In the genomic region with DNA sequence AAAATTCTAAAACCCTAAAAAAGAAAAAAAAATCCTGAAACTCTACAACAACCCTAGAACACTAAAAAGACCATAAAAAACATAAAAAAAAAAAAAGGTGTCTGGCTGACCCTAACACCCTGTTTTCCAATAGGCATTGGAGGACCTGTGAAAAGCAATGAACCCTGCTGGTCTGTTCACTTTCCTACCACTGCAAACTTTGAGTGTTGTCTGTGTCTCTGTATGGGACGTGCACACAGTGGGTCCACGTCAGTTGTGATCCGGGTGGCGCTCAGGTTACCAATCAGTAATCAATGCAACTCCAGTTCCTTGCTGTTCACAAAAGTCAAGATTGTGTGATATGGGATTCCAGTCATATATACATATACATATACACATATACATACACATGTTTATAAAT, we compare ENCODE assay signal across 18 mouse cellular contexts. TPM values are rescaled to one million over a fixed set of nuclear protein-coding genes. Genes with fewer than 3 reads are reported as not detected.
DNase-seq lines count a peak whose midpoint lies in the region; ATAC-seq and TF ChIP-seq lines count a peak whose summit lies in the region.
"Had no signal": no experiment of that assay in that cellular context is flagged by ENCODE, and none has a peak within 500 bp of the region (broad histone marks: within the 10 kb centered on the region; RNA-seq: fewer than 3 reads in every experiment).

No protein-coding gene starts in this region.

- no peak for TF ChIP-seq CTCF in kidney, adult 2 months (conservative IDR thresholded peaks at IDR 0.05; ENCODE audit: insufficient read depth, insufficient read length, low read depth, low read length)
- TF ChIP-seq CTCF in CH12.LX (conservative IDR thresholded peaks at IDR 0.05 in 1 of 2, IDR thresholded peaks at IDR 0.05 in 1 of 2; ENCODE audit: low read depth in 2 of 2, low read length in 2 of 2) = no peak

- WGBS in kidney, embryonic 14.5 days = 98% methylated on average over 4 of the region's 4 CpGs
- 98% methylated on average over 4 of the region's 4 CpGs for WGBS in kidney, adult 2 months

- peak; percentile 55; the same call in 1 of the 2 replicates for ATAC-seq in kidney, embryonic 14.5 days (ENCODE audit: low FRiP score, low TSS enrichment)

- H3K4me2 ChIP-seq in kidney, embryonic 14.5 days (replicated peaks; ENCODE audit: low read depth, low read length) = no peak overlapping the region
- H3K4me2 ChIP-seq in CH12.LX (ENCODE audit: insufficient read depth, low read depth, poor library complexity, severe bottlenecking) = no peak overlapping the region
- H3K4me2 ChIP-seq: heart, embryonic 12.5 days; liver, embryonic 13.5 days; neural tube, embryonic 15.5 days had no signal

- H3K9me3 ChIP-seq in kidney, embryonic 14.5 days (ENCODE audit: control insufficient read depth, low read length) = no peaks in the 10 kb centered on the region
- H3K9me3 ChIP-seq in CH12.LX (replicated peaks; ENCODE audit: low read length) = peaks cover 2% of the 10 kb centered on the region
- H3K9me3 ChIP-seq: heart, embryonic 12.5 days; liver, embryonic 13.5 days; neural tube, embryonic 15.5 days had no signal

- no peaks in the 10 kb centered on the region for H3K27me3 ChIP-seq in kidney, embryonic 14.5 days (ENCODE audit: control insufficient read depth, insufficient read depth, low read length)
- no peaks in the 10 kb centered on the region for H3K27me3 ChIP-seq in kidney, adult 2 months (replicated peaks; ENCODE audit: control insufficient read depth, insufficient read depth, low read length)
- no peaks in the 10 kb centered on the region for H3K27me3 ChIP-seq in CH12.LX (replicated peaks)
- H3K27me3 ChIP-seq: heart, embryonic 12.5 days; liver, embryonic 13.5 days; neural tube, embryonic 15.5 days had no signal

- H3K79me2 ChIP-seq in CH12.LX (replicated peaks; ENCODE audit: control insufficient read depth, extremely low read depth, insufficient read depth, poor library complexity, severe bottlenecking) = no peaks in the 10 kb centered on the region

- DNase-seq in kidney, adult 2 months = no peak
- peak; percentile 61 for DNase-seq in 416B (ENCODE audit: low read depth)
- DNase-seq in CH12.LX (ENCODE audit: extremely low read depth) = no peak
- DNase-seq in induced T-regulatory cell, adult 2 months (ENCODE audit: low read depth) = peak; percentile 34
- DNase-seq in layer of hippocampus, adult 9-10 months (ENCODE audit: low spot score) = no peak
- DNase-seq in urinary bladder, postnatal 4 days (ENCODE audit: low spot score in 2 of 2) = no peak
- DNase-seq: cerebellum, adult 8-10 months; gastrocnemius, postnatal 25 days; kidney, adult 9 months; liver, embryonic 13.5 days; lung, postnatal 10 days had no signal

- H3K9ac ChIP-seq in kidney, embryonic 14.5 days (ENCODE audit: low read depth, low read length) = no peak overlapping the region
- H3K9ac ChIP-seq in CH12.LX (ENCODE audit: insufficient read depth, low read depth) = no peak overlapping the region
- H3K9ac ChIP-seq: heart, embryonic 12.5 days; liver, embryonic 13.5 days; neural tube, embryonic 15.5 days had no signal

- in situ Hi-C loops in CH12.LX (cut with MboI; ENCODE audit: low pct_ligation_motif_present, low pct_unique_long_range_greater_than_20kb, low sequenced_read_pairs) = no loop called here

- dilution Hi-C loops in CH12.LX (cut with MboI; ENCODE audit: extremely low pct_ligation_motif_present, extremely low pct_unique_long_range_greater_than_20kb, low sequenced_read_pairs) = no loop called here

- H3K36me3 ChIP-seq in kidney, embryonic 14.5 days (ENCODE audit: control insufficient read depth, insufficient read depth, low read length) = no peaks in the 10 kb centered on the region
- no peaks in the 10 kb centered on the region for H3K36me3 ChIP-seq in kidney, adult 2 months (ENCODE audit: control insufficient read depth, insufficient read depth, low read length)
- peaks cover 2 to 3% of the 10 kb centered on the region in 2 experiments for H3K36me3 ChIP-seq in CH12.LX (replicated peaks in 1 of 2; ENCODE audit: control insufficient read depth in 1 of 2, insufficient read depth in 1 of 2, low read length in 1 of 2)
- H3K36me3 ChIP-seq: heart, embryonic 12.5 days; neural tube, embryonic 15.5 days had no signal

- no peak overlapping the region for H3K4me3 ChIP-seq in kidney, embryonic 14.5 days (ENCODE audit: low read length)
- no peak overlapping the region for H3K4me3 ChIP-seq in kidney, adult 2 months (ENCODE audit: insufficient read depth, low read depth, low read length)
- H3K4me3 ChIP-seq in CH12.LX (replicated peaks in 1 of 3; ENCODE audit: low read depth in 2 of 3, low read length in 2 of 3, poor library complexity in 1 of 3) = no peak overlapping the region
- H3K4me3 ChIP-seq: heart, embryonic 12.5 days; liver, embryonic 13.5 days; neural tube, embryonic 15.5 days had no signal

- no peak for TF ChIP-seq POLR2A in kidney, adult 2 months (IDR thresholded peaks at IDR 0.05; ENCODE audit: low read depth, low read length)
- no peak for TF ChIP-seq POLR2A in CH12.LX (IDR thresholded peaks at IDR 0.05; ENCODE audit: low read depth, low read length)

- H3K4me1 ChIP-seq in kidney, embryonic 14.5 days (ENCODE audit: control insufficient read depth, insufficient read depth, low read length) = no peaks in the 10 kb centered on the region
- H3K4me1 ChIP-seq in kidney, adult 2 months (ENCODE audit: control insufficient read depth, insufficient read depth, low read length) = no peaks in the 10 kb centered on the region
- peaks cover 0 to 4% of the 10 kb centered on the region in 2 experiments; a peak in 1 of 4 replicates for H3K4me1 ChIP-seq in CH12.LX (ENCODE audit: control insufficient read depth in 1 of 2, insufficient read depth in 2 of 2)

- TF ChIP-seq EP300 in CH12.LX (IDR thresholded peaks at IDR 0.05; ENCODE audit: low read length) = no peak

- no peak overlapping the region for H3K27ac ChIP-seq in kidney, embryonic 14.5 days (ENCODE audit: low read depth, low read length)
- H3K27ac ChIP-seq in kidney, adult 2 months (ENCODE audit: insufficient read depth, low read depth, low read length) = no peak overlapping the region
- no peak overlapping the region for H3K27ac ChIP-seq in CH12.LX (ENCODE audit: insufficient read depth, low read depth)
- H3K27ac ChIP-seq: liver, embryonic 13.5 days; neural tube, embryonic 15.5 days had no signal

- TF ChIP-seq RAD21 in CH12.LX (IDR thresholded peaks at IDR 0.05; ENCODE audit: low read depth, low read length) = no peak

TF ChIP-seq in CH12.LX, 34 proteins besides CTCF, POLR2A, EP300 and RAD21:
- TF ChIP-seq ZKSCAN1 (IDR thresholded peaks at IDR 0.05; ENCODE audit: borderline replicate concordance, low read depth, low read length) (peak; percentile 78), IRF4 (IDR thresholded peaks at IDR 0.05; ENCODE audit: low read depth, low read length) (no peak), MEF2A (IDR thresholded peaks at IDR 0.05; ENCODE audit: borderline replicate concordance, low read depth, low read length) (no peak), ZNF384 (IDR thresholded peaks at IDR 0.05; ENCODE audit: low read depth, low read length) (no peak; the same call in 1 of the 2 replicates)

RNA-seq across cellular contexts. Expression of gene Slc7a15, which starts 36.7 kb away (rescaled TPM):
- polyA plus RNA-seq in kidney, embryonic 14.5 days (2014; fragmentation: Nextera tagmentation; extraction: Ambion mirVana) = not detected in 2 replicates
- polyA plus RNA-seq in kidney, adult 2 months (2012; rRNA removed) = 0.49 and 0.61 TPM in 2 replicates
- total RNA-seq in CH12.LX (2012; rRNA removed) = not detected in 2 replicates
- total RNA-seq in CH12.LX (2014; rRNA removed) = not detected in 2 replicates
- not detected in 2 replicates for polyA plus RNA-seq in CH12.LX (2012; ENCODE audit: insufficient read length, low read depth)
- total RNA-seq: G1E; gastrocnemius, postnatal 25 days; layer of hippocampus, postnatal 14 days; left cerebral cortex, postnatal 25 days had no signal
- polyA plus RNA-seq: G1E; heart, embryonic 12.5 days; hindbrain, embryonic 11.5 days; liver, embryonic 13.5 days; neural tube, embryonic 15.5 days had no signal

RNA-seq across cellular contexts. Expression of gene Pum2, which starts 38.4 kb away (rescaled TPM):
- 62.8 and 71.9 TPM in 2 replicates for polyA plus RNA-seq in kidney, embryonic 14.5 days (2014; fragmentation: Nextera tagmentation; extraction: Ambion mirVana)
- polyA plus RNA-seq in kidney, adult 2 months (2012; rRNA removed) = 42.1 and 43.3 TPM in 2 replicates
- total RNA-seq in CH12.LX (2012; rRNA removed) (52.9 and 61.0 TPM in 2 replicates), CH12.LX (2014; rRNA removed) (90.2 and 97.5 TPM in 2 replicates)
- polyA plus RNA-seq in CH12.LX (2012; ENCODE audit: insufficient read length, low read depth) = 62.7 and 75.4 TPM in 2 replicates

Comparison
In these comparisons a context has a peak if more than half of its experiments do, and no peak if none do; other contexts are left out.
1. DNase-seq: peak in 416B (single experiment) and induced T-regulatory cell, adult 2 months (single experiment); none in kidney, adult 2 months (single experiment), CH12.LX (single experiment), layer of hippocampus, adult 9-10 months (single experiment) and urinary bladder, postnatal 4 days (0 of 2).